Mouse (Mus musculus) lung, postnatal 0 days (tissue): ENCODE results near the gene Xlr4a. TPM values are rescaled to one million over a fixed set of nuclear protein-coding genes. Genes with fewer than 3 reads are reported as not detected.
A peak's percentile ranks its signal among the peaks of the same experiment; 100 is the strongest.
"Not testable (repeated sequence)": the region's sequence is repeated elsewhere in the genome, so short reads cannot be mapped to it uniquely, and the experiment has no call there.

Experiments
- ATAC-seq: fragments of 200-750 bp; cut with Nextera tagmentation; 2 replicates; pipeline ENCODE4 v1.8.0; 2017; ENCODE audit warnings: moderate library complexity
- DNase-seq: peaks from one replicate; pipeline ENCODE4 v3.0.0-alpha.2; 2016; ENCODE audit warnings: low spot score
- H3K27ac ChIP-seq: fragments of 300-500 bp; sonication (generic); 2 replicates; pipeline ENCODE4 v1.5.1; 2014; ENCODE audit warnings: antibody characterized with exemption, mild to moderate bottlenecking, low read length, mixed read lengths
- H3K27me3 ChIP-seq: fragments of 300-500 bp; sonication (generic); replicated peaks from 2 replicates; pipeline ENCODE4 v1.6.1; 2014; ENCODE audit warnings: low read length, mixed read lengths; ENCODE audit not compliant: insufficient read depth
- H3K36me3 ChIP-seq: fragments of 300-500 bp; sonication (generic); 2 replicates; pipeline ENCODE4 v1.6.1; 2014; ENCODE audit warnings: low read length, mixed read lengths; ENCODE audit not compliant: insufficient read depth
- H3K4me1 ChIP-seq: fragments of 300-500 bp; sonication (generic); 2 replicates; pipeline ENCODE4 v1.6.1; 2014; ENCODE audit warnings: antibody characterized with exemption, low read depth, low read length, mixed read lengths; ENCODE audit not compliant: insufficient read depth
- H3K4me2 ChIP-seq: fragments of 300-500 bp; sonication (generic); replicated peaks from 2 replicates; pipeline ENCODE4 v1.6.1; 2014; ENCODE audit warnings: low read depth, mild to moderate bottlenecking, low read length, moderate library complexity, mixed read lengths
- H3K4me3 ChIP-seq: fragments of 300-500 bp; sonication (generic); 2 replicates; pipeline ENCODE4 v1.5.1; 2014; ENCODE audit warnings: low read depth, low read length
- H3K9ac ChIP-seq: fragments of 300-500 bp; sonication (generic); replicated peaks from 2 replicates; pipeline ENCODE4 v1.6.1; 2014; ENCODE audit warnings: low read depth, mild to moderate bottlenecking
- H3K9me3 ChIP-seq: fragments of 300-500 bp; sonication (generic); 2 replicates; pipeline ENCODE4 v1.6.1; 2016; ENCODE audit warnings: low read length, mixed read lengths
- CTCF ChIP-seq: IDR thresholded peaks from 2 replicates; pipeline ENCODE4 v1.5.1; 2016; ENCODE audit warnings: antibody characterized with exemption, mild to moderate bottlenecking
- EP300 ChIP-seq: IDR thresholded peaks from 2 replicates; pipeline ENCODE4 v1.6.1; 2016; ENCODE audit warnings: antibody characterized with exemption, mild to moderate bottlenecking, control low read depth
- WGBS: fragments of 180-500 bp; shearing (Covaris S2); extraction: QIAGEN DNeasy Blood & Tissue Kit; methylation state at CpG from one replicate; pipeline ENCODE4 v1.1.7; 2014; 5-methylcytosine and 5-hydroxymethylcytosine counted together
- polyA plus RNA-seq: library from polyadenylated mRNA; unstranded; fragments of >200 nt; fragmentation: Nextera tagmentation; extraction: Ambion mirVana; gene quantifications from 2 replicates; pipeline ENCODE4 v1.2.1, GENCODE M21; 2015

Gene Xlr4a
- polyA plus RNA-seq, result 0.36 and 0.69 TPM in 2 replicates

GRCm38 (mm10) chrX:73082267-73083055, at the start of gene Xlr4a:
Xlr4a (minus strand) TSS chrX:73082478.
- H3K4me1 ChIP-seq, H3K4me3 ChIP-seq, DNase-seq, H3K27me3 ChIP-seq, H3K4me2 ChIP-seq, H3K36me3 ChIP-seq, ATAC-seq, H3K9ac ChIP-seq, H3K9me3 ChIP-seq, H3K27ac ChIP-seq: not testable (repeated sequence)
- WGBS, result 72% methylated on average over 19 of the region's 19 CpGs

- not testable (repeated sequence) for H3K4me1 ChIP-seq, H3K4me2 ChIP-seq, H3K9ac ChIP-seq, DNase-seq, H3K4me3 ChIP-seq, H3K27ac ChIP-seq, H3K27me3 ChIP-seq, H3K9me3 ChIP-seq, H3K36me3 ChIP-seq
- no CpG with 5 or more reads among the region's 12 CpGs for WGBS
- ATAC-seq, result peak; percentile 85
Measured at GRCm38 (mm10) chrX:73122859-73123829, 40.9 kb upstream of the Xlr4a start.

DNA sequence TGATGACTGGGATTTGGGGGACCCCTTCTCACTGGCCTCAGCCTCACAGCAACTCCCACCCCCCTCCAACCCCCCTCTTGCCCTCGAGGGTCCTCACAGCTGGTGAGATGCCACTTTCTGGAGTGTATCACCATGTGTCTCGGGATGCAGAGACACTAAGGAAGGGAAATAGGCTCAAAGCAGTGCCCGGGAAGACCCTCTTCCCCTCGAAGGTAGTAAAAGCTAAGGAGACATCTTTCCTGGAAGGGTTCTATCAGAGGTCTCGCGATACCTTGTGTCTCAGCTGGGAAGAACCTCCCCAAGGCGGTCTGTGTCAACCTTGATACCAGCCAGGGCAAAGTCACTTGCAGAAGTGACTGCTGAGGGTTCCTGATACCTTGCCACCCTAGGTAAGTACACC, 34.5 kb upstream of the Xlr4a start, which contains the start of gene Gm14685:
Gm14685 (plus strand) TSS at position 301 of the 400 bp plus-strand sequence.
- not testable (repeated sequence) for H3K36me3 ChIP-seq, ATAC-seq, DNase-seq, H3K4me2 ChIP-seq, H3K9me3 ChIP-seq, H3K4me1 ChIP-seq, H3K4me3 ChIP-seq, H3K27ac ChIP-seq, H3K27me3 ChIP-seq, H3K9ac ChIP-seq
- no CpG with 5 or more reads among the region's 7 CpGs for WGBS

DNA sequence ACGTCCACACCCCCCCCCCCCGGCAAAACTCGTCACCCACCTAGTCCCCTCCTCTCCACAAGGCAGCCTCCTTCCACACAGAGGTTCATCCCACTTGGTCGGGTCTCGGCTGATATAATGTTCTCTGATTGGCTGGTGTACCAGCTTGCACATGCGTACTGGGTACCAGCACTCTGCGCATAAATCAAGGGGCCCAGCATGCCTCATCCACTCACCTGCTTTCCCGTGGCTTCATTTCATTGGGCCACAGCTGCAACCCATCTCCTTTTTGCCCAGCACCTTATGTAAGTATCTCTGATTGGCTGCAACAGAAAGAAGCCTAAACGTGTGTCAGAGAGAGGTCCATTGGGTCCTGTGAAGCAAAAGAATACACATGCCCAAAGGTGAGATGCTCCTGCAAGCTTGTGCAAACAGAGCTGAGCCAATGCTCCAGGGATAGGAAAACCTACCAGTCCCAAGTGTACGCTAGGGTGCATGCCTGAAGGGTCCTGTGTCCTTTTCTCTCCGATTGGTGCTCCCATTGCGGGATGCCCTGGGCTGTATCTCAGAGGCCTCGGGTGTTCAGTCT, 14.7 kb upstream of the Xlr4a start, which contains the start of gene Xlr3a:
Xlr3a (minus strand) TSS at position 155 of the 568 bp plus-strand sequence.
- not testable (repeated sequence) for H3K4me3 ChIP-seq, H3K27me3 ChIP-seq, H3K4me2 ChIP-seq, H3K4me1 ChIP-seq, H3K27ac ChIP-seq, H3K36me3 ChIP-seq, DNase-seq, H3K9ac ChIP-seq, H3K9me3 ChIP-seq, ATAC-seq
- 58% methylated on average over 8 of the region's 13 CpGs for WGBS

- not testable (repeated sequence) for H3K27me3 ChIP-seq, DNase-seq, H3K27ac ChIP-seq, H3K36me3 ChIP-seq, H3K9ac ChIP-seq, H3K9me3 ChIP-seq, H3K4me2 ChIP-seq, H3K4me1 ChIP-seq, H3K4me3 ChIP-seq
- peak; percentile 70 for ATAC-seq
- no CpG with 5 or more reads among the region's 5 CpGs for WGBS
Measured at GRCm38 (mm10) chrX:73066765-73067312, 15.4 kb downstream of the Xlr4a start.

- H3K9ac ChIP-seq, result no peak within 1 kb of the TSS
- no peaks in the 10 kb centered on the region for H3K4me1 ChIP-seq
- no peak within 1 kb of the TSS for H3K27ac ChIP-seq
- DNase-seq, result no peak
- H3K9me3 ChIP-seq, result no peaks in the 10 kb centered on the region
- WGBS, result 39% methylated on average over 4 of the region's 7 CpGs
- no peak within 1 kb of the TSS for H3K4me2 ChIP-seq
- H3K4me3 ChIP-seq, result no peak within 1 kb of the TSS
- H3K27me3 ChIP-seq, result no peaks in the 10 kb centered on the region
- no peak for ATAC-seq
- no peaks in the 10 kb centered on the region for H3K36me3 ChIP-seq
- TF ChIP-seq CTCF, result no peak
- TF ChIP-seq EP300, result no peak
Measured at GRCm38 (mm10) chrX:73064415-73064793, 17.9 kb downstream of the Xlr4a start, which contains the start of gene Pnma3. Pnma3 (plus strand) TSS chrX:73064787.
